Mouse (Mus musculus) liver, adult (tissue): ENCODE data around the gene Btbd35f26.
"Not testable (repeated sequence)": the region's sequence is repeated elsewhere in the genome, so short reads cannot be mapped to it uniquely, and the experiment has no call there.

Experiments used
- GATA4 ChIP-seq: IDR thresholded peaks from 2 replicates; pipeline ENCODE4 v1.6.1; 2014; ENCODE audit warnings: mild to moderate bottlenecking, low read length; ENCODE audit not compliant: insufficient replicate concordance

The Btbd35f26 gene

DNA sequence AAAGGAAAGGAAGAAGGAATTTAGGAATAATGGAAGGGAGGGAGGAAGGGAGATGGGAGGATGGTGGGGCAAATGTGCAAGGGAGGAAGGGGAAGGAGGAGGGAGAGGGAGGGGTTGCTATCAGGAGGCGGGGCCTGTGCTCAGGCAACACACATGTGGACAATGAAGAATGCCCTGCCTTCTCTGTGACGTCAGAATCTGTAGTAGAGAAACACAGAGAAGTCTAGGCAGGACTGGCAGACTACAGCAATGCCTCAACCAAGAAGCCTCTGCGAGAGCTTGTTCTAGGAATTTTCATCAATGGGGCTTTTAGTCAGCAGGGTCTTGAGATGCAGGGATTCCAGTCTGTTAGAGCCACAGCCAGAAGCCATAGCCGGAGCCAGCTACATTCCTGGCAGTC lies at the start of gene Btbd35f26:
Btbd35f26 (plus strand) TSS at position 301 of the 400 bp plus-strand sequence.
- TF ChIP-seq GATA4, result not testable (repeated sequence)

DNA sequence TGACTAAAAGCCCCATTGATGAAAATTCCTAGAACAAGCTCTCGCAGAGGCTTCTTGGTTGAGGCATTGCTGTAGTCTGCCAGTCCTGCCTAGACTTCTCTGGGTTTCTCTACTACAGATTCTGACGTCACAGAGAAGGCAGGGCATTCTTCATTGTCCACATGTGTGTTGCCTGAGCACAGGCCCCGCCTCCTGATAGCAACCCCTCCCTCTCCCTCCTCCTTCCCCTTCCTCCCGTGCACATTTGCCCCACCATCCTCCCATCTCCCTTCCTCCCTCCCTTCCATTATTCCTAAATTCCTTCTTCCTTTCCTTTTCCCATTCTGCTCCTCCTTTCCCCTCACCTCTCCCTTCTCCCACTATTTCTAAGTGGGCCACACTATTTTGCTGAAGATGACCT lies 47.6 kb downstream of the Btbd35f26 start, which contains the start of gene Btbd35f19:
Btbd35f19 (minus strand) TSS at position 101 of the 400 bp plus-strand sequence.
- TF ChIP-seq GATA4, result not testable (repeated sequence)
